Mouse (Mus musculus): ENCODE measurements at regions not wholly inside any gene's neighbourhood (a gene's known extent, or its start where the extent isn't known, plus 50 kb on each side); places are given as distances from the start of the nearest gene placed in this dataset.
A peak's percentile ranks its signal among the peaks of the same experiment; 100 is the strongest.

DNA sequence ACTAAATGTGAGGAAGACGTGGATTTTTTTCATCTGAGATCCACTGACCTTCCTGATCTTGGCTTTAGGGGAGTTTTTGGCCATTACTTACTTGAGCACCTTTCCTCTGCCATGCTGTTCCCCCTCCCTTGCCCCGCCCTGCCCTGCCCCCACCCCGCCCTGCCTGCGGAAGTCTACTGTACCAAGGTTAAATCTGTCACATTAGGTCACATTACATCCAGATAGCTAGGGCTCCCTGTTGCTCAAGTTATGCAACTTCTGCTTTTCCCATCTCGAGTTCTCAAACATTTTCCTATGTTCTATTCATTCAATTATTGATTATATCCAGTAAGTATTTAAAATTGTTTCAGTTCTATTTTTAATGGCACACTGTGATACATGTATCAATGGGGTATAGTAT is 144.7 kb upstream of the Cnot2 start:
- no peak for DNase-seq

DNA sequence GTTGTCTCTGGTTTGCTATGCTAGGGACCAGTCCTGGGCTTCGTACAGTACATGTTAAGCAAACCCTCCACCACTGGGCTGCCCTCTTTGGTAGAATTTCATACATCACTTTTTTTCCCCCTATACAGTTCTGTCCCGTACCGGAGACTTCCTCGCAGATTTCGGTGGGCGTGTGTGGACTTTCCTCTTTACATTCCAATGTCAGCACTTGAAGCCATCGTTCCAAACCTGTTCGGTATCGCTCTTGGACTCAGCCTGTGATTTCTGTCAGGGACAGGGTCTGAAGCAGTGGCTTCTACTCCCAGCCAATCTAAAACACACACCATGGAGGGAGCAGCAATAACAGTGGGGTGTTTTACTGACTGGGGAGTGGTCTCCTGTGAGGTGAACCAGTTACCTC is 140.7 kb upstream of the Cnot2 start:
- no peak for DNase-seq

DNA sequence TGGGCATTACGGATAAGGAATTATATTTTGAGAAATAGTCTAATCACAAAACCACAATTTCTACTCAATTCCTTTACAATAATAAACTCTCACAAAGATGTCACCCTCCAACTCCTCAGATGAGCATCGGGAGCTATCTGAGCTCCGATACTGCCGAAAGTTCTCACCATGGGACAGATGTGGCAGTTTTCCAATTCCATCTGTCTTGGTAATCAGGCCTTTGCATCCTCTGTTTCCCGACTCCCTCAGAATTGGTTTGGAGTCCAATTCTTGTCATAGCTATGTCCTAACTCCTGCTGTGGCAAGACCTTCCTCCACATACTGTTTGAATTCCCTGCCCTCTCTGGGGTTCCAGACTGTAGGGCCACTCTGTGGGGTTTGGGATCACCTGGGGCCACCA is 138.3 kb upstream of the Cnot2 start:
- DNase-seq: no peak

DNA sequence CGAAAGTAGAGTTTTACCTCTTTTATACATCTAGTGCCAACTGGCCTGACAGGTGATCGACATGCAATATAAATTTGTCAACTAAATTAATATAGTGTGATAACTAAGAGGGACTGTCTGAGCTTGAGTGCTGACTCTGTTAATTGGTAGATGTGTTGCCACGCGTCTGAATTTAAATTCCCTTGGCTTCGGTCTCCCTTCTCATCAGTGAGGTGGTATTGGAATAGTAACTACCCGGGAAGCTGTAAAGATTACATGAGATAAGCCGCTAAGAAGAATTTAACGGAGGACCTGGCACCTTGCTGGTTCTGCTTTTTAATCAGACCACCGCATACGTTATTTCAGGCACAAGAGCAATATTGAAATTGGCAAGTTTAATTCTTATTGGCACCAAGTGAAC is 136.7 kb upstream of the Cnot2 start:
- no peak for DNase-seq

DNA sequence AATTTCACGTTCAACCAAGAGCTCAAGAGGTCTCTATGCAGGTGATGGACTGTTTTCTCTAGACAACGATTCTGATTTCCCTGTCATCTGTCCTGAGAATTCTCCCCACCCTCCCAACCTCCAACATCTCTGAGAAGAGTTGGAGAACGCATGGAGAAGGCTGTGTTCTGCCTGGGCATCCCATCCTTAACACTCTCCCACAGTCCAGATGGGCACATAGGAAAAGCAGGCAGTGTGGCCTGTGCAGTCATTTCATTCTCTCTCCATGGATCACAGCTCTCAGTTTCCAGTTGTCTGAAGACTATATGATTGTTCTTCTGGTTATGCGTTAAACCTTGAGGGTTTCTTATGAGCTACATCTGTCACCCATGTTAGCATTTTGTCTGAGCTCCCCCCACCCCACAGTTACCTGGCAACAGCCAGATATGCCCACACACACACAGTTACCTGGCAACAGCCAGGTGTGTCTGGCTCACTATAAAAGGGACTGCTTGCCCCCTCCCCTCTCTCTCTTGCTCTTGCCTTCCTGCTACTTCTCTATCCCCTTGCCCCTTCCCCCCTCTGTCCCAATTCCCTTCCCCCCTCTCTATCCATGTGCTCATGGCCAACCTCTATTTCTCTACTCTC is 135.8 kb upstream of the Cnot2 start:
- DNase-seq: peak; percentile 30

DNA sequence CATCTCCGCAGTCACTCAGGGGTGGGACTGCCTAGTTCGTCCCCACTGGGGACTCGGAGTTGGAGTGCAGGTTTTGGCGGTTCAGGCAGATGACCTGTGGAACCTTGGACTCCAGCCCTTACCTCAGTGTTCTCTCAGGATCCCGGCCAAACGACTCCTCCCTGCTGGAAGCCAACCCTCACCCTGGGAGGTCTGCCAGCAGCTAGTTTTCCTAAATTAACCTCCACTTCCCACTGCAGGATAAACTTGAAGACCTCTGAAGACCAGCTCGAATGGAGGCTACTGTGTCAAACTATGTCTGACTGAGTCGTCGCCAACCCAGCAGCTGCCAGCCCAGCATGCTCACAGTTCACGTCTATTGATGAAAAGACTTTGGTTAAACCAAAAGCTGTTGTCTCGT is 132.1 kb upstream of the Cnot2 start:
- DNase-seq: no peak

DNA sequence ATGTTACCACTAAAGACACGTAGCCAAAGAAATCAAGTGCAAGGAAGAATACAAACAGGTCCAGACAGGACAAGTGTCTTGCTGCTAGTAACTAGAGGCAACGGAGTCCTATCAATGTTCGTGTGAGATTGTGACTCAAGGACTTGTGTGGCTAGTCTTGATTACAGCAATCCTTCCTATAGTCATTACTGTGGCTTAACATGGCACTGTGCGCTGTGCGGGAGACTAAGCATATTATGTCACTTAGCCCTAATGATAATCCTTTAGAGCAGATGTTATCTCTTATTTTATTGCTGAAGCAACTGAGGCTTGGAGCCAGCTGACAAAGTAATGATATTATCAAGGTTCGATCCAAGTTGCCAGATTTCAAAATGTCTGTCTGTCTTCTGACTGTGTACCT is 125.7 kb upstream of the Cnot2 start:
- no peak for DNase-seq

DNA sequence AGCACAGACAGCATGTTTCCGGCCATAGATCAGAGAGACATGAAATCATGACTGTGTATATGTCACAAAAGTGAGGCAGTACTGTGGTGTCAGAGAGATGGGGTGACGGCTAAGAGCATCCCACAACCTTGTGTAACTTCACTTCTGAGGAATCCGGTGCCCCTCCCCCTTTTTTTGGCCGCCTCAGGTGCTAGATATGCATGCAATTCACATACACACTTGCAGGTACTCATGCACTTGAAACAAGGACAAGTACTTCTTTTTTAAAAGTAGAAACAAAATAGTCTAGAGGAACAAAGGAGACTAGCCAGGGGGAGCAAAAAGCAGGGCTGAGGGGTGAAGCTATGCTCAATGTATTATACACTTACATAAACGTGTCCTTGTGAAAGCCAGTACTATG is 120.0 kb upstream of the Cnot2 start:
- DNase-seq: no peak

DNA sequence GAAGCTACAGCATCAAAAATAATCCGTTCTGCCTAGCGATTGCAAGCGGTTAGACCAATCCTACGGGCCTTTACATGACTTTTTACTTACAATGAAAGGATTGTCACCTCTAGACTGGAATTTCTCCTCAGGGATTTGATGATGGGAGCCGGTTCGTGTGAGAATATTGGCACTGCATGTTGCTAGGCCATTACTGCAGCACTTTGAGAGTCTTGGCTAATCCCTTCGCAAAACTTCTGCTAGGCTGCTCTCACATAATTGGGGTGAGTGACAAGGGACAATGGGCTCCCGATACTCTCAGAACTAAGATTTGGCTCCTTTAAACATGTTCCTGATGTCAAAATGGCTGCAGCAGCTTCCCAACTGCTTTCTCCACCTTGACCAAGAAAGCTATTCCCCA is 118.4 kb upstream of the Cnot2 start:
- DNase-seq: no peak

DNA sequence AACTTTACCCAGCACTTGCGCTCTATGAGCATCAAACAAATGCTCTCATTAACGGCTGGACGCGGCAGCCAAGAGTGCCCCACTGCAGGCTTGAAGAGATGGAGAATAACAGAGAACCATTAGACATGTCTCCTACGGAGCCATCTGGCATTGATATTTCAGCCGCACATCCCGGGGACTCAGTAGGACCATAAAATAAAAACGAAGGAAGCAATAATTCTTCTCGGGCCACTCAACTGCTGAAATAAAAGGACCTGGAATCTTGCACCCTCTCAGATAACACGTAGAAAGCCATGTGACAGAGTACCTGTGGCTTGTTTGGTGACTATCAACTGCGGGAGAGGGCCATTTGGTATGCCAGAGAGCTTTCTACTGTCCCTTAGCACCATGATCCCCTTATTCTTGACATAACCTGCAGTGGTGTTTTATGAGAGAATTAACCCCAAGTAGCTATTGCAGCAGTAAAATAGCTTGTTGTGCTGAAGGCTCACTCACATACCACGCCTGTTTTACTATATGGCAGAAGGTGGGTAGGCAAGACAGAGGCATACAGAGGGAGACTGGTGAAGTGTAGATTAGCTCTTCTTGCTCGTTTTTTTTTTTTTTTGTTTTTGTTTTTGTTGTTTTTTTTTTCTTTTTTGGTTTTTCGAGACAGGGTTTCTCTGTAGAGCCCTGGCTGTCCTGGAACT is 116.5 kb upstream of the Cnot2 start:
- no peak for DNase-seq

DNA sequence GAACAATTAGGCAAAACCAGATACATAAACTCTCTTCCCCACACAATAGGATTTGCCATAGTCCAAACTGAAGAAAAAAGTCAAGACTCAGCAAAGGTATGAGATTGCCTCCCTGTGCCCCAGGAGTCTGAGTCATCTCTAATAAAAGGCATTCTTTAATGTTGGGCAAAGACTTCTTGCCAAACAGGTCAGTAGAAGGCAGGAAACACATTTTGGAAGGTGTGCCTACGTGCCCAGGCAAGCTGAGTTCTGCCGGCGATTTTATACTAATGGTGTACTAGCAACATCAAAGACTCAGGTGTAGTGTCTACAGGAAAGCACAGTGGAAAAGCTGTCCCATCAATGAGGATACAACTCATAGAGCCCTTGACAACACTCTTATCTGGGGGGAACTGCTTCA is 112.5 kb upstream of the Cnot2 start:
- no peak for DNase-seq

DNA sequence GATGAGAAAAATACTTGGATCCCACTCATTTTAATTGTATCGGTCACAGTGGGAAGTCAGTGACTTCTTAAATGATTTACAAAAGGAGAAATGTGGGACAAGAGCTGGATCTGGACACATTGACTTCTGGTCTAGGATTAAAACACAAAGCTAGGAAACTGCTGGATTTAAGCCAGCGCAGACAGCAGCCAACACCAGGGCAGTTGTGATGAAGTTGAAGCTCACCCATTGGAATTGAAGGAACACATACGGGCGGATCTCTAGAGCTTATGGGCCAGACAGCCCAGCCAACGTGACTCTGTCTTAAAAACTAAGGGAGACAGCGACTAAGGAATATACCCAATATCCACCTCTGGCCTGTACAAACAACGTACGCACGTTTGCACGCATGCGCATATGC is 105.4 kb upstream of the Cnot2 start:
- DNase-seq: no peak

DNA sequence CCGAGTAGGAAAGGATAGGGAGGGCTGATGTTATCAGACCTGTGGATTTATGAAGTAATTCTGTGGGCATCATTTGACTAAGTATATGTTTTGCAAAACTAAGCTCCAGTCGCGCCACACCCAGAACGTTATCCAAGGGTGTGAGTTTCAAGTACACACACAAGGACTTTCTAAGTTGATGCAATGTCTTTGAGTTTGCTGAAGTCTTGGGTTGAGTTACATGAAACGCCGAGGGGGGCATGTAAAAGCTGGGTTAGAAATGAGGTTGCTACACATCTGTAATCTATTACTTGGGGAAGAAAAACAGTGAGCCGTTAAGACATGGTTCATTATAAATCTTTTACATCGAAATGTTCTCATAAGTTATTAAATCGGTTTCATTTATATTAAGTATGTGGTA is 102.1 kb upstream of the Cnot2 start:
- DNase-seq: no peak

DNA sequence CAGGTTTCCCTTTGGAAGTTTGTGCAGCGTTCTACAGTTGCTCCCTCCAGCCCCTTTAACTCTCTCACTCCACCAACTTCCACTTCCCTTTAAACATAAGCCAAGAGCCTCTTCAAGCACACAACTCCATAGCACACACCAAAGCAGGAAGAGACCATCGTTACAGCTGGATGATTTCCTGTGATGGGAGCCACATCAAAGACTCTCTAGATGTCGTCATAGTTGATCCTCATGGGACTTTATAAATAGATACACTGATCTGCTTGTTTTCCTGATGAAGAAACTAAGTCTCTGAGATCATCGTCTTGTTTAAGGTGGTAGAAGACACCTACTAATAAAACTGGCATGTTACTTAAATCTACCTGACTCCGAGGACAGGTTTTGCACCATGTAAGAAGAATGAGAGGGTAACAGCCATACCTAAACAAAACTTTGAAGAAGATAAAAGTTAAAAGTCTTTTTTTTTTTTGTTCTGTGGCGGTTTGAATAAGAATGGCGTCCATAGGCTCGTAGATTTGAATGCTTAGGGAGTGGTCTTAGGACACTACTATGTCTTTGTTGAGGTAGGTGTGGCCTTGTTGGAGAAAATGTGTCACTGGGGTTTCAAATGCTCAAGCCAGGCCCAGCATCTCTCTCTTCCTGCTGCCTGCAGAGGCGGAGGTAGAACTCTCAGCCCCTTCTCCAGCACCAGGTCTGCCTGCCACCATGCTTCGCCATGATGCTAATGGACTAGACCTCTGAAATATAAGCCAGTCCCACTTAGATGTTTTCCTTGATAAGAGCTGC is 97.8 kb upstream of the Cnot2 start:
- DNase-seq: no peak

DNA sequence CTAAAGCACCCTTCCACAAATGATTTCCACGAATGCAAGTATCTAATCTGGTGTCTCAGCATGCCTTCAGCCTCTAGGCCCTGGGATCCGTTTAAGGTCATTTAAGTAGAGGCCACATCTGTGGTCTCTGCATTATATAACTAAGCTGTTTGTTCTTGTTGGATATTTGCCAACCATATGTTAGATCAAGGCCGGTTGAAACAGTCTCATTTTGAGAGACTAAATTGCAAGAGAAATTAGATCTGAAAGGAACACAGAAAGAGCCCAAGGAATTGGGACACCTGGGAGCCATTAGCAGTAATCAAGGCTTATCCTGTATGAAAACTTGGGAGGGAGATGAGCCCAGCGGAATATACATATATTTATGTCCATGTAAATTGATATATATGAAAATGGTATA is 96.6 kb upstream of the Cnot2 start:
- DNase-seq: no peak

DNA sequence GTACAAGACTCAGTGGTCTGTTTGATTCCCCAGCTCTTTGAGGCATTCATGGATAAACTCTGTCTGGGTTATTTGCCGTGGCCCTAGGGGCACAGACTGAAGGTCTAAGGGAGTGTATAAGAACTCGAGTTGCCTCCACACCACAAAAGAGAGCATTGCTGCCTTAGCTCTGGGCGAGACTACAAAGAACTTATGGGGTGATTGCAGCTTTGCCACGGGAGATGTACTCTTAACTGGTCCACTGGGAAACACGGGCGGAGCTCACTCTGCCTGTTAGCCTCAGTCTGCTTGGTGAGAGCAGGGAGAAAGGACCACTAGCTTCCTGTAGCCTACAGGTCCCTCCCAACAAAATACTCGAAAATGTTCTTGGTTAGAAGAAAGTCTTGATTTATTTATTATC is 93.9 kb upstream of the Cnot2 start:
- no peak for DNase-seq

DNA sequence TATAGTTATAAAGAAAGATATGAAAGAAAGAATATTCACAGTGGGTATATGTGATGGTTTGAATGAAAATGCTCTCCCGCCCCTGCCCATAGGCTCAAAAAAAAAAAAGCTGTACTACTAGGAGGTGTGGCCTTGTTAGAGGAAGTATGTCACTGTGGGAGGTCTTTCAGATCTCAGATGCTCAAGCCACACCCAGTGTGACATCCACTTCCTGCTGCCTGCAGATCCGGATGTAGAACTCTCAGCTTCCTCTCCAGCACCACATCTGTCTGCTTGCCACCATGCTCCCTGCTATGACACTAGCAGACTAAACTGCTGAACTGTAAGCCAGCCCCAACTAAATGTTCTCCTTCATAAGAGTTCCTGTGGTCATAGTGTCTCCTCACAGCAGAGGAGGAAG is 93.0 kb upstream of the Cnot2 start:
- DNase-seq: no peak

DNA sequence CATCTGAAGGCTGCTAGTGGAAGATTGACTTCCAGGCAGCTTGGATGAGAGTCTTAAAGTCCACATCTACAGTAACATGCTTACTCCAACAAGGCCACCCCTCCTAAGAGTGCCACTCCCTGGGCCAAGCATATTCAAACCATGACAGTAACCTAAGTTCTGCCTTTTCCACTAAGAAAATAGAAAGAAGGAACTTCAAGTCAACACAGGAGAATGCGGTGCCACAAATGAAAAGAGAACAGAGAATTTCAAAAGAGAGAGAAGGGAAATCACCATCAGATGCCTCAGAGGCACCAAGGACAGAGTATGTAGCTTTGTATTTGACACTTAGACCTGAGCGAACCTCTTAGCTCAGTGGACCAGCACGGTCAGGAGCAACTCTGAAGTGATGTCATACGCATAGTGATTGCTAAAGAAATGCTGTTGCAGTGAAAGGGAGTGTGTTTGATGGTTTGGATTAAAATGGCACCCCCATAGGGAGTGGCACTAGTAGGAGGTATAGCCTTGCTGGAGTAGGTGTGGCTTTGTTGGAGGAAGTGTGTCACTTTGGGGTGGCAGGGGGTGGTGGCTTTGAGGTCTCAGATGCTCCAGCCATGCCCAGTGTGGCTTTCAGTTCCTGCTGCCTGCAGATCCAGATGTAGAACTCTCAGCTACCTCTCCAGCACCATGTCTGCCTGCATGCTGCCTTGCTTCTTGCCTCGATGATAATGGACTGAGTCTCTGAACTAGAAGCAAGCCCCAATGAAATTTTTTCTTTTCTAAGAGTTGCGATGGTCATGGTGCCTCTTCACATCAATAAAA is 77.1 kb upstream of the Cnot2 start:
- DNase-seq: no peak

DNA sequence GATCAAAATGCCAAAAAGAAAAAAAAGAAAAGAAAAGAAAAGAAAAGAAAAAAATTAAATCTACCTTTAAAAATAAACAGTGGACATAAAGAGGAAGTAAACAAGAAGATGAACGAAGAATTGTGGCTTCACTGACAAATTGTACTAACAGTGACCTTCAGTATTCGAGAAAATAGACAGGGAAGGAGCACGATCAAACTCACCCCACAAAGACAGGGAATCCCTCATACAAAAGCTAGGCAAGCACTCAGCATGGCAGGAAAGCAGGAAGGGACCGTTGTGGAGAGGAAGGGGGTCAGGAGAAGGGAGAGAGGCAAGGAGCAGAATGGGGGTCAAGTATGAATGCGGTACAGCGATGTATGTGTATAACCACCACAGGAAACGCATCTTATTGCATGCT is 74.6 kb upstream of the Cnot2 start:
- no peak for DNase-seq

DNA sequence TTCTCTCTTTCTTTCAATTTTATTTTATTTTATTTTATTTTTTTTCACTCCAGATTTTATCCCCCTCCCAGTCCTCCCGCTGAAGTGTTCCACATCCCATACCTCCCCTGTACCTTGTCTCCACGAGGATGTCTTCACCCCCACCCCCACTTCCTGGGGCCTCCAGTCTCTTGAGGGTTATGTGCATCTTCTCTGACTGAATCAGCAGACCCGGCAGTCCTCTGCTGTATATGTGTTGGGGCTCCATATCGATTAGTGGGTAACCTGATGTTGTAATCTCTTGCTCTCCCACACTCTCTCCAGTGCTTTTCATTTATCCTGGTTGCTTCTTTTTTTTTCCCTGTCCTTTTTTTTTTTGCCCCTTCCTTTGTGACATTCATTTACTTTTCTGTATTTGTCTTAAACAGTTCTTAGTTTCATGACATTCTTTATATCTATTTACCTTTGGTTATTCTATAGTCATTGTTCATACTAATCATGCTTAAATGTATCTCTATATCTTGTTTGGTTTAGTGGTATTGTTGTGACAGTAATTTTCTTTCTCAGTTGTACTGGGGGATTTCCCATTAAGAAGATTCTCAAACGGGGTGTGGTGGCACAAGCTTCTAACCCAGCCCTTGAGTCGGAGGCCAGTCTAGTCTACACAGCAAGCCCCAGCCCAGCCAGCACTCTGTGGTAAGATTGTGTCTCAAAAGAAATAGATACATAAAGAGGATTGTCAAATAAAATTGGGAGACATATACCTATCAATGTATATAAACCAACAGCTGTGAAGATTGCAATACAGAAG is 73.9 kb upstream of the Cnot2 start:
- no peak for DNase-seq

DNA sequence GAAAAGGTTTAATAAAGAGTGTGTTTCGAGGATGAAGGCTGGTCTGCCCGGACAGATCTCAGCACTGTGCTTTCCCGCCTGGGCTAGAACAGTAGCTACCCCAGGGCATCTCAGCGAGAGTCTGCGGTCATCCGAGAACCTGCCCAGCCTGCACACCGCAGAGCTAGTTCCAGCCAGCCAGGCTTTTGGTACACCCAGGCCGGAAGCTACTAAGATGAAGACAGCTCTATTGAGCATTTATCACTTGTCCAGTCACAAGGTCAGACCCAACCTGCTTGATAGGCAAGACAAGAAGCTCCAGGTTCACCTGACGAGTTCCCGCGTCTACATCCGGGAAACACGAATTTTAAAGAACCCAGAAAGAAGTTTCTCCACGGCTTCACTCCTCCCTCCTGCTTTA is 72.8 kb upstream of the Cnot2 start:
- no peak for DNase-seq

DNA sequence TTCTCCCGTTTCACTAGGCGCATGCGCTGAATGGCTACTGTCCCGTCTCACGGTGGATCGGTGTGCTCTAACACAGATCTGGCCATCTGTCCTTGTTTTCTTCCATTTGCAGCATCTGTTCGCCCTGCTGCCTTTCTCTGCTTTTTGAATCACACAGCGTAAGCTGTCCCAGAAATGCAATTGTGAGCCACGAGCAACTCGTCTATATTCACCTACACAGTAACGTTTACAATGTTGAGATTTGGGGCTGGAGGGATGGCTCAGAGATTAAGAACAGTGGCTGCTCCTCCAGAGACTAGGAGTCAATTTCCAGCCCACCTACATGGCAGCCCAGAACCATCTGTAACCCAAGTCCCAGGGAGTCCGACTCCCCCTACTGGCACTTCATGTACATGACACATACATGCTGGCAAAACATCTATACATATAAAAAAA is 72.2 kb upstream of the Cnot2 start:
- DNase-seq: peak; percentile 75

DNA sequence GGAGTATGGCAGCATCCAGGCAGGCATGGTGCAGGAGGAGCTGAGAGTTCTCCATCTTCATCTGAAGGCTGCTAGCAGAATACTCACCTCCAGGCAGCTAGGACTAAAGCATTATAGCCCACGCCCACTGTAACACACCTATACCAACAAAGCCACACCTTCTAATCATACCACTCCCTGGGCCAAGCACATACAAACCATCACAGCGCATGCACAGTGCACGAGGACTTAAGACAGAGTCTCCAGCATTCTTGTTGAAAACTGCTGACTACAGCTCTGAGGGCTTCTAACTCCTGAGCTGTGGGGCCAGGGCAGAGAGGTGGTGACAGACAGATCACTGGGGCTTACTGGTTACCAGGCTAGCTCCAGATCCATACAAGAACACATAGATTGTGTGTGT is 68.0 kb upstream of the Cnot2 start:
- DNase-seq: no peak
